Mouse (Mus musculus): ENCODE measurements around the gene Inpp5a. TPM values are rescaled to one million over a fixed set of nuclear protein-coding genes. Genes with fewer than 3 reads are reported as not detected.

Gene Inpp5a
- polyA plus RNA-seq, 1 experiment from 2014 or later: 41.6 TPM

Other genes starting within 250 kb of the Inpp5a start
- 3.2 and 3.3 TPM in 2 replicates for gene Lrrc27, start 176.1 kb upstream of the Inpp5a start, polyA plus RNA-seq (2014; fragmentation: Nextera tagmentation; extraction: Ambion mirVana)
- gene Stk32c, start 175.8 kb upstream of the Inpp5a start, polyA plus RNA-seq (2014; fragmentation: Nextera tagmentation; extraction: Ambion mirVana): 0.11 and 0.35 TPM in 2 replicates
- gene Pwwp2b, start 140.6 kb upstream of the Inpp5a start, polyA plus RNA-seq (2014; fragmentation: Nextera tagmentation; extraction: Ambion mirVana): 11.0 and 11.6 TPM in 2 replicates
- gene Nkx6-2, start 193.7 kb downstream of the Inpp5a start, polyA plus RNA-seq (2014; fragmentation: Nextera tagmentation; extraction: Ambion mirVana): 0.16 TPM in 1 of 2 replicates, not detected in the other